Mouse (Mus musculus) NIH3T3 (cell line): Measurements from ENCODE around the gene Morn5.

Experiments used
- DNase-seq: peaks from one replicate; pipeline ENCODE4 v3.0.0-alpha.2; 2012; ENCODE audit warnings: low read depth

The Morn5 gene

GRCm38 (mm10) chr2:36071660-36072305 lies 22.5 kb downstream of the Morn5 start:
- DNase-seq, result no peak

GRCm38 (mm10) chr2:36073781-36074180 lies 24.5 kb downstream of the Morn5 start:
- no peak for DNase-seq

- DNase-seq, result no peak
These were observed 26.0 kb downstream of the Morn5 start for GRCm38 (mm10) chr2:36075210-36075609.

- DNase-seq, result no peak
These were observed 28.0 kb downstream of the Morn5 start for GRCm38 (mm10) chr2:36077160-36077761.

GRCm38 (mm10) chr2:36081446-36081845 lies 32.2 kb downstream of the Morn5 start:
- peak; percentile 27 for DNase-seq

- peak; percentile 52 for DNase-seq
These were observed 33.7 kb downstream of the Morn5 start for GRCm38 (mm10) chr2:36082802-36083580.

- DNase-seq, result no peak
These were observed 35.8 kb downstream of the Morn5 start for GRCm38 (mm10) chr2:36085041-36085440.

- DNase-seq, result no peak
These were observed 39.9 kb downstream of the Morn5 start for GRCm38 (mm10) chr2:36089190-36089589.

- no peak for DNase-seq
These were observed 41.8 kb downstream of the Morn5 start for GRCm38 (mm10) chr2:36090853-36091741.

- no peak for DNase-seq
These were observed 43.5 kb downstream of the Morn5 start for GRCm38 (mm10) chr2:36092748-36093147.

GRCm38 (mm10) chr2:36093301-36093700 lies 44.0 kb downstream of the Morn5 start:
- DNase-seq, result no peak

- DNase-seq, result no peak
These were observed 44.7 kb downstream of the Morn5 start for GRCm38 (mm10) chr2:36093914-36094475.

GRCm38 (mm10) chr2:36097129-36097815 lies 48.0 kb downstream of the Morn5 start:
- DNase-seq, result no peak

- no peak for DNase-seq
These were observed 48.8 kb downstream of the Morn5 start for GRCm38 (mm10) chr2:36098021-36098420.

GRCm38 (mm10) chr2:36099739-36100138 lies 50.5 kb downstream of the Morn5 start:
- DNase-seq, result peak; percentile 68

- no peak for DNase-seq
These were observed 52.8 kb downstream of the Morn5 start for GRCm38 (mm10) chr2:36101866-36102558.

GRCm38 (mm10) chr2:36102559-36102946 lies 53.3 kb downstream of the Morn5 start:
- no peak for DNase-seq

- DNase-seq, result no peak
These were observed 53.9 kb downstream of the Morn5 start for GRCm38 (mm10) chr2:36103069-36103554.

- DNase-seq, result no peak
These were observed 54.5 kb downstream of the Morn5 start for GRCm38 (mm10) chr2:36103555-36104367.
